Mouse (Mus musculus): ENCODE measurements around the gene Nbeal1. TPM values are rescaled to one million over a fixed set of nuclear protein-coding genes. Genes with fewer than 3 reads are reported as not detected.
A peak's percentile ranks its signal among the peaks of the same experiment; 100 is the strongest.

Nbeal1 gene
- polyA plus RNA-seq, 1 experiment from 2014 or later = 12.8 TPM

- no peak overlapping the region for H3K4me2 ChIP-seq (replicated peaks)
- H3K9me3 ChIP-seq = no peaks in the 10 kb centered on the region
- no peak overlapping the region for H3K9ac ChIP-seq (replicated peaks)
- no peaks in the 10 kb centered on the region for H3K4me1 ChIP-seq
- no peak overlapping the region for H3K4me3 ChIP-seq
- no peak for ATAC-seq (ENCODE audit: low FRiP score, low read depth)
- H3K27me3 ChIP-seq = no peaks in the 10 kb centered on the region
- H3K27ac ChIP-seq (replicated peaks) = no peak overlapping the region
- H3K36me3 ChIP-seq = no peaks in the 10 kb centered on the region
Measured at GRCm38 (mm10) chr1:60188454-60188853, 8.1 kb downstream of the Nbeal1 start.

GRCm38 (mm10) chr1:60196813-60197212 lies 16.4 kb downstream of the Nbeal1 start:
- Histone ChIP-seq H3K9me3 (no peaks in the 10 kb centered on the region), H3K36me3 (peaks cover 11% of the 10 kb centered on the region), H3K9ac (replicated peaks) (no peak overlapping the region), H3K4me2 (replicated peaks) (no peak overlapping the region), H3K4me1 (no peaks in the 10 kb centered on the region), H3K27ac (replicated peaks) (no peak overlapping the region), H3K4me3 (no peak overlapping the region), H3K27me3 (no peaks in the 10 kb centered on the region)
- no peak for ATAC-seq (ENCODE audit: low FRiP score, low read depth)
- WGBS = 72% methylated on average over 3 of the region's 3 CpGs

- no peak for ATAC-seq (ENCODE audit: low FRiP score, low read depth)
- 80% methylated on average over 4 of the region's 4 CpGs for WGBS
- Histone ChIP-seq H3K9me3 (no peaks in the 10 kb centered on the region), H3K4me3 (no peak overlapping the region), H3K27ac (replicated peaks) (no peak overlapping the region), H3K9ac (replicated peaks) (no peak overlapping the region), H3K36me3 (peaks cover 32% of the 10 kb centered on the region), H3K27me3 (no peaks in the 10 kb centered on the region), H3K4me2 (replicated peaks) (no peak overlapping the region), H3K4me1 (no peaks in the 10 kb centered on the region)
Measured at GRCm38 (mm10) chr1:60199006-60199405, 18.6 kb downstream of the Nbeal1 start.

GRCm38 (mm10) chr1:60236261-60236660 lies 55.9 kb downstream of the Nbeal1 start:
- Histone ChIP-seq H3K4me3 (no peak overlapping the region), H3K4me2 (replicated peaks) (no peak overlapping the region), H3K9ac (replicated peaks) (no peak overlapping the region), H3K9me3 (no peaks in the 10 kb centered on the region), H3K27ac (replicated peaks) (no peak overlapping the region), H3K27me3 (no peaks in the 10 kb centered on the region), H3K36me3 (peaks cover 14% of the 10 kb centered on the region), H3K4me1 (no peaks in the 10 kb centered on the region)
- 95% methylated on average over 4 of the region's 4 CpGs for WGBS
- ATAC-seq (ENCODE audit: low FRiP score, low read depth) = no peak

GRCm38 (mm10) chr1:60240430-60240829 lies 60.0 kb downstream of the Nbeal1 start:
- Histone ChIP-seq H3K4me2 (replicated peaks) (no peak overlapping the region), H3K9me3 (no peaks in the 10 kb centered on the region), H3K4me1 (no peaks in the 10 kb centered on the region), H3K36me3 (peaks cover 25% of the 10 kb centered on the region), H3K4me3 (no peak overlapping the region), H3K27me3 (no peaks in the 10 kb centered on the region), H3K27ac (replicated peaks) (no peak overlapping the region), H3K9ac (replicated peaks) (no peak overlapping the region)
- ATAC-seq (ENCODE audit: low FRiP score, low read depth) = no peak

- H3K9ac ChIP-seq (replicated peaks) = no peak overlapping the region
- no peak overlapping the region for H3K27ac ChIP-seq (replicated peaks)
- no peaks in the 10 kb centered on the region for H3K27me3 ChIP-seq
- H3K4me3 ChIP-seq = no peak overlapping the region
- peaks cover 31% of the 10 kb centered on the region; the same call in 1 of the 2 replicates for H3K36me3 ChIP-seq
- WGBS = 89% methylated on average over 3 of the region's 3 CpGs
- ATAC-seq (ENCODE audit: low FRiP score, low read depth) = no peak
- H3K4me2 ChIP-seq (replicated peaks) = no peak overlapping the region
- no peaks in the 10 kb centered on the region for H3K9me3 ChIP-seq
- H3K4me1 ChIP-seq = no peaks in the 10 kb centered on the region
Measured at GRCm38 (mm10) chr1:60268113-60268512, 87.7 kb downstream of the Nbeal1 start.

- Histone ChIP-seq H3K9me3 (no peaks in the 10 kb centered on the region), H3K4me2 (replicated peaks) (no peak overlapping the region), H3K36me3 (peaks cover 21% of the 10 kb centered on the region; the same call in 1 of the 2 replicates), H3K27ac (replicated peaks) (no peak overlapping the region), H3K4me1 (no peaks in the 10 kb centered on the region), H3K4me3 (no peak overlapping the region), H3K27me3 (no peaks in the 10 kb centered on the region), H3K9ac (replicated peaks) (no peak overlapping the region)
- no peak for ATAC-seq (ENCODE audit: low FRiP score, low read depth)
Measured at GRCm38 (mm10) chr1:60269314-60269713, 88.9 kb downstream of the Nbeal1 start.

GRCm38 (mm10) chr1:60272471-60272870 lies 92.1 kb downstream of the Nbeal1 start:
- Histone ChIP-seq H3K9me3 (no peaks in the 10 kb centered on the region), H3K27me3 (no peaks in the 10 kb centered on the region), H3K36me3 (peaks cover 24% of the 10 kb centered on the region; the same call in 1 of the 2 replicates), H3K27ac (replicated peaks) (no peak overlapping the region), H3K4me3 (no peak overlapping the region), H3K9ac (replicated peaks) (no peak overlapping the region), H3K4me2 (replicated peaks) (no peak overlapping the region), H3K4me1 (no peaks in the 10 kb centered on the region)
- 81% methylated on average over 2 of the region's 2 CpGs for WGBS
- ATAC-seq (ENCODE audit: low FRiP score, low read depth) = no peak

- ATAC-seq (ENCODE audit: low FRiP score, low read depth) = no peak
- no peak overlapping the region for H3K9ac ChIP-seq (replicated peaks)
- WGBS = 88% methylated on average over 1 of the region's 1 CpGs
Measured at GRCm38 (mm10) chr1:60293921-60294320, 113.5 kb downstream of the Nbeal1 start.

GRCm38 (mm10) chr1:60342808-60343629 lies 162.6 kb downstream of the Nbeal1 start, which contains the start of gene Cyp20a1:
Cyp20a1 (plus strand) TSS chr1:60343323.
- H3K27me3 ChIP-seq = no peaks in the 10 kb centered on the region
- H3K4me1 ChIP-seq = peaks cover 11% of the 10 kb centered on the region
- peak; percentile 98 for ATAC-seq (ENCODE audit: low FRiP score, low read depth)
- H3K36me3 ChIP-seq = peaks cover 3% of the 10 kb centered on the region
- peak within 1 kb of the TSS; percentile 86 for H3K27ac ChIP-seq (replicated peaks)
- peak within 1 kb of the TSS; percentile 66 for H3K4me2 ChIP-seq (replicated peaks)
- H3K9me3 ChIP-seq = no peaks in the 10 kb centered on the region
- peak within 1 kb of the TSS; percentile 55 for H3K9ac ChIP-seq (replicated peaks)
- 2% methylated on average over 60 of the region's 60 CpGs for WGBS
- peak within 1 kb of the TSS; percentile 56 for H3K4me3 ChIP-seq

More at GRCm38 (mm10) chr1:60293921-60294320, 113.5 kb downstream of the Nbeal1 start:
- no peak overlapping the region for H3K4me3 ChIP-seq
- H3K4me1 ChIP-seq = no peaks in the 10 kb centered on the region
- H3K9me3 ChIP-seq = no peaks in the 10 kb centered on the region
- H3K27ac ChIP-seq (replicated peaks) = no peak overlapping the region
- no peaks in the 10 kb centered on the region for H3K27me3 ChIP-seq
- H3K36me3 ChIP-seq = peaks cover 38% of the 10 kb centered on the region
- H3K4me2 ChIP-seq (replicated peaks) = no peak overlapping the region

GRCm38 (mm10) chr1:60343630-60344455 lies 163.4 kb downstream of the Nbeal1 start:
- Histone ChIP-seq H3K36me3 (no peaks in the 10 kb centered on the region), H3K27me3 (no peaks in the 10 kb centered on the region), H3K9ac (replicated peaks) (peak overlapping the region; percentile 55), H3K9me3 (no peaks in the 10 kb centered on the region), H3K4me1 (peaks cover 11% of the 10 kb centered on the region), H3K4me2 (replicated peaks) (peak overlapping the region; percentile 66), H3K27ac (replicated peaks) (peak overlapping the region; percentile 86), H3K4me3 (peak overlapping the region; percentile 56)
- WGBS = 13% methylated on average over 14 of the region's 14 CpGs
- ATAC-seq (ENCODE audit: low FRiP score, low read depth) = no peak; the same call in 1 of the 2 replicates

GRCm38 (mm10) chr1:60344670-60345069 lies 164.3 kb downstream of the Nbeal1 start:
- H3K4me1 ChIP-seq = peaks cover 11% of the 10 kb centered on the region
- no peak overlapping the region for H3K9ac ChIP-seq (replicated peaks)
- H3K4me3 ChIP-seq = no peak overlapping the region
- no peak overlapping the region for H3K4me2 ChIP-seq (replicated peaks)
- H3K9me3 ChIP-seq = peaks cover 6% of the 10 kb centered on the region
- ATAC-seq (ENCODE audit: low FRiP score, low read depth) = no peak
- no peak overlapping the region for H3K27ac ChIP-seq (replicated peaks)
- H3K27me3 ChIP-seq = no peaks in the 10 kb centered on the region
- 95% methylated on average over 6 of the region's 6 CpGs for WGBS
- H3K36me3 ChIP-seq = 0 out of 2 replicates have a peak, but pooled peaks cover 4% of the 10 kb centered on the region
